Mouse (Mus musculus) frontal cortex, adult (tissue): ENCODE results near the gene Ttc21a.

Experiments used
- ATAC-seq: cut with Nextera tagmentation; 2 replicates; pipeline ENCODE4 v1.9.2; 2017; ENCODE audit warnings: mild to moderate bottlenecking, moderate library complexity, mixed read lengths; ENCODE audit not compliant: low TSS enrichment

The Ttc21a gene

DNA sequence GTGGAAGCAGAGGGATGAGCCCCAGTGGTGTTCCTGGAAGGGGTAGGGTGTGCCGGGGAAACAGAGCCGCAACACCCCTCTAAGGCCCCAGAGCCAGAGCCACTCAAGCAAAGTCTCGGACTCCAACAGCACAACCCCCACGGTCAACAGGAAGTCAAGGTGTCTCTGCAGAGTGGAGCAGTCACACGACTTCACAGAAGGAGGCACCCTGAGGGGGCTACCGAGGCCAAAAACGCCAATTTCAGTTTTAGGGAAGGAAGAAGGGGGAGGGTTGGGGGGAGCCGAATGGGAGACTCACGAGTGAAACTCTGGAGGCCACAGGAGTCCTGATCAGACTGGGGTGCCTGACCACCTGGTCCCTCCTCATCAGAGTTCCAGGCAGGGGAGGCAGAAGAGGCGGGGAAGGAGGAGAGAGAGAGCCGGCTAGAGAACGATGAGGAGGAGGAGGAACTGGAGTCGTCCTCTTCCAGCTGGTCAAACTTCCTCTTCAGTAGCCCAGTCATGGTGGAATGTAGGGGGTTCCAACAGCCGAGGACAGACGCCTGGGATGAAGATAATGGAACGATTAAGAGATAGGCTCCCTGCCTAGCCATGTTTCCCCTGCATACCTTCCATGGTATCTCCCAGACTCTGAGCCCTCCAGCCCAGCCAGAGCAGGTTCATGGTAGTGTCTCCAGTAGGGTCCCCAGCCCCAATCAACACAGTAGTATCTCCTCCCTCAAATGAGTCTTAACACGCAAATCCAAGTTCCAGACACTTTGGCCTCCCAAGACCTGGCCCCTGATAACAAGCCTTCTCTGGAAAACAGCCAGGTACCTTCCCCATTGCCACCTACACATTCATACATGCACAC, 39.5 kb downstream of the Ttc21a start:
- no peak for ATAC-seq

DNA sequence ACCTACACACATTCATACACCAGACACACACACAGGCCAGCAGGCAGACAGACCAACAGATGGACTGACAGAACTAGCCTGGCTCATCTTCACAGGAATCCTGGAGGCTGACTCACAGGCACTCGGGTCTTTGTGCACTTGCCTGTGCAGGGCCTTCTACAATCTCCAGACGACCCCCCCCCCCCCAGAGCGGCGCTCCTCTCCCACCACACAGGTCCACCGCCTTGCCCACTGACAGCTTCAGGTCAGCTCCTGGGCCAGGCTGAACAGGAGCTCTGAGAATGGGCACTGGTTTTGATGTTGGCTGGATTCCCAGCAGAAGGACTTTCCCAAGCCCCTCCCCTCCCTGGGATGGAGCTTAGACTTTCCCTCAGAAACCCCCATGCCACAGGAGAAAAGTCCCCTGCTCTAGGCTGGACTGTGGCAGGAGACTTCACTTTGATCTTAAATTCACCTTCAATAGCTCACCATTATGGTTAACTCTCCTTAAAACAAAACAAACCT, 40.2 kb downstream of the Ttc21a start:
- no peak for ATAC-seq

DNA sequence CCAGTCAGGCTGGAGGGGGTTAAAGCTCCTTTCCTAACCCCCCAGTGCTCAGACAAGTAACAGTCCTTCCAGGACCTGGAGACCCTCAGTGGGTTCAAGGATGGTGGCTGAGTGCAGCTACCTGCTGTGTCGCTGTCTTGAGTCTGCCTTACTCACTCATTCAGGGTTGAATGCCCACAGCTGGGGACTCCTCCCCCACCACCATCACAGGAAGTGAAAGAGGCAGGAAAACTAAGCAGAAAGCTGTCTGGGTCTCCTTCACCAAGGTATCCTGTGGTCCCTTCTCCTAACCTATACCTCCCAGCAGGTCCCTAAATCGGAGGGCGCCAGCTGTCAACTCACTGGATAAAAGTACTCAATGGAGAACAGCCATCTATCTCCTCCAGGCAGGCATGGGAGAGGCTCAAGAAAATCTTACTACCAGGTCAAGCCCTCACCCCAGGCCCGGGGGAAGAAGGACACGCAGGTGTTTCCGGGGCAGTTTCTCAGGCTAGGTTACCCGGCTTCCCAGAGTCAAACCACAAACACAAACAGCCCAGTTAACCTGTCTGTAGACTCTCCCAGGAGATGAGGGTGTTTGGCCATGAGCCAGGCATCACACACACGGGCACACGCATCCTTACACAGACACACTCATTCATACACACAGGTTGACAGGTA, 40.9 kb downstream of the Ttc21a start:
- ATAC-seq: no peak

DNA sequence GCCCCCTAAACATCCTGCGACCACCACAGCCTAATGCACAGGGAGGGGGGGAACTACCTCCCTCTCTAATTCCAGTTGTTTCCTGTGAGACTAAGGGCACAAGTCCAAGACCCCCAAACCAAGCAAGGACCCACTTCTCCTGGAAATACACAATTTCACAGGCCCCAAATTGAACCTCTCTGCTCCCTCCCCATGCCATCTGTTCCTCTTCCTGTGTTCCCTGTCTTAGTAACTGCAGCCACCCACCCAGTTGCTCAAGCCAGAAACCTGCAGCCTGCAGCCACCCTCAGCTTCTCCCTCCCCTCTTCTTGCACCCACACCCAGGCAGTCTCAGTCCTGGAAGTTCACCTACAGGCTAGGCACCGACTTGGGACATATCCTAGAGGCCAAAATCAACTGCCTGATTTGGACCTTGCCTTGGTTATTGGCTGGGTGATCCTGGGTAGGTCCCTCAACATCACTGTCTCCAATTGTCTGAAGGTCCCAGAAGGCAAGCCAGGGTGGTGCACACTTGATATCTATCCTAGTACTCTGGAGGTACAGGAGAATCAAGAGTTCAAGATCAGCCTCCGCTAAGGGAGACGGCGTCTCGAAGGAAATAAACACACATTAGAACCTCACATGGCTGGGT, 41.5 kb downstream of the Ttc21a start:
- peak; percentile 52 for ATAC-seq

DNA sequence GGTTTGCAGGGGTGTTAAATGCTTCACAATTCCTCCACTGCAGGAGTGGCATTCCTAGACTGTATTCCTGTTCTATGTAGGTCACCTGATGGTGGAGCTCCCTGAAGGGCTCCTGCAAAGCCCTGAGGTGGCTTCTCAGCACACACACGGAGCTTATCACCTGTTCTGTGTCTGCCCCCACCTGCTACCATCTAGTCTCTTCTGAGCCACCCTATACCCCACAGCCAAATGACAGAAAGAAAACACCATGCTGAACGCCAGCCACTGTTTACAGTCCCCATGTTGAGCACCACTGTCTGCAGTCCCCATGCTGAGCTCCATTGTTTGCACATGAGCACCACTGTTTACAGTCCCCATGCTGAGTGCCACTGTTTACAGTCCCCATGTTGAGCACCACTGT, 42.3 kb downstream of the Ttc21a start:
- no peak for ATAC-seq

DNA sequence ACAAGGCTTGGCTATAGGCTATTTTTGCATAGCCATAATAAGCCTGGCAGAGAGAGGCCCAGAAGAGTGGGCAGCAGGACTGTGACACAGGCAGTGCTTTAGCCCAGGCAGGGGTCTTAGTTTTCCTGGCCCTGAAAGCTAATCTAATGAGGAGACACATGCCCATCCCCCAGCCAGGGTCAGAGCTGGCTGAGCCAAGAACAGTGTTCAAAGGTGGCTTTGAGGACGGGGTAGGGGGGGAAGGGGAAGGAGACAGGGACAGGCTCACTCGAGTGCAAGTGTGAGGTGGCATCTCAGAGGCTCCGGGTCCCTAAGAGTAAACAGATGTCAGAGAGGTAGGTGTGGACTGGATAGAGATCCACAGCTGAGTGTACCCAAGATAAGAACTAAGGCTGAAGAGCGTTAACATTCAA, 43.4 kb downstream of the Ttc21a start:
- ATAC-seq: no peak; the same call in 1 of the 2 replicates

DNA sequence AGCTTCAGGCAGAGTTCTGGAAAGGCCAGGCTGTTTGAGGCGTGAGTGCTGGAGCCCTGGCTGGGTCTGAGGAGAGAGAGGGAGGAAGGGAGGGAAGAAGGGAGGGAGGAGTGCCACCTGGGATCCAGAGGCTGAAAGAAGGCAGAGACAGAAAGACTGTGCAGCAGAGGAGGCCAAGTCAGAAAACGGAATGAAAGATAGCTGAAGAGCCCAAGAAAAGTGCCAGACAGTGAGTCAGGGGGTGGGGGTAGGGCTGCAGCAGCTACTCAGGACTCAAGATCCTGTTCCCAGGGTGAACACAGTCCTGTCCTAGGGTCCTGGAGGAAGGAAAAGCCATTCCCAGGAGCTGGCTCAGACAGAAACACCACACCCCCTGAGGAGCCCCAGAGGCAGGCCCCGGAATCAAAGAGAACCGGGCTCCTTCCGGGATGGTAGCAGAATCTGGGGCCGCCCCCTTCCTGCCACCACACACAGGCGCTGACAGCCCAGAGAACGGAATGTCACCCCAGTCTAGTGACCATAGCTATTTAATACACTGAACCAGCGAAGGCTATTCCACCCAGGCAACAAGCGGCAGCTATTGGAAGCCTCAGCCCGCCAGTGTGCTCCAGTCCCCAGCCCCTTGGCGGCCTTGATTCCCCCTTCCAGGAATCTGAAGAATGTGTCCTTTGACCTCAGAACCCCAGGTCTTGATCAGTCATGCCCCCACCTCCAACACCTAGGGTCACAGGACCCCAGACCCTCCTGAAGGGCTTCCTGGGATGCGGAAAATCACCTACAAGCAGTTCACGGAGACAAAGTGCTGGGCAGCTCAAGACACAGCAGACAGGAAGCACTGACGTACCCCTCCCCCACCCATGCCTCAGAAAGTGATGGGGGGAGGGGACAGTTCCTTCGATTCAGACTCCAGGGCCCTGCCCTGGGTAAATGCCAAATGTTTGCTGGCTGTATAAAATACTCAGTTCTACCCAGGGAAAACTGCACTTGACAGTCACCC, 44.1 kb downstream of the Ttc21a start:
- ATAC-seq: peak; percentile 18

DNA sequence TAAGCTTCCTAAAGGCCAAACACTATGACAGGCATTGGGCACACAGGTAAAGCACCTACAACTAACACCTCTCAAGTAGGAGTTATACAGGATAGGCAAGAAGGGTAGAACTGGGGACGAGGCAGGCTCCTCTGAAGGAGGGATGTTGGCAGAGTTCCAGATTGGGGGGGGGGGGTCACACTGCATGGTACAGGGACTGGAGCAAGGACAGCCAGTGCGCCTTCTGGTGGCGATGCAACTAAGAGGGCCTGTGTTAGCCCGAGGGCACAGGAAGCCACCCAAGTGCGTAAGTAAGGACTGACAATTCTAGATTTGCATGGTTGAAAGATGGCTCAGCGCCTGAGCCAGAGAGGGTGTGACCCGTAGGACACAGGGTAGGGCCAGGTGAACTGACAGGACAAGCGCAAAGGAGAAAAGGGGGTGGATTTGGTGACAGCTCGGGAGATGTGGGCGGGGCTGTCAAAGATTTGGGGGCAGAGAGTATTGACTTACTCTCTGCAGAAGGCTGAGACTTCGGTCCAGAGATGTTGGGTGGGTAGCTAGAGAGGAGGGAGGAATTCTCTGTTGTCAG, 44.9 kb downstream of the Ttc21a start:
- ATAC-seq: no peak

DNA sequence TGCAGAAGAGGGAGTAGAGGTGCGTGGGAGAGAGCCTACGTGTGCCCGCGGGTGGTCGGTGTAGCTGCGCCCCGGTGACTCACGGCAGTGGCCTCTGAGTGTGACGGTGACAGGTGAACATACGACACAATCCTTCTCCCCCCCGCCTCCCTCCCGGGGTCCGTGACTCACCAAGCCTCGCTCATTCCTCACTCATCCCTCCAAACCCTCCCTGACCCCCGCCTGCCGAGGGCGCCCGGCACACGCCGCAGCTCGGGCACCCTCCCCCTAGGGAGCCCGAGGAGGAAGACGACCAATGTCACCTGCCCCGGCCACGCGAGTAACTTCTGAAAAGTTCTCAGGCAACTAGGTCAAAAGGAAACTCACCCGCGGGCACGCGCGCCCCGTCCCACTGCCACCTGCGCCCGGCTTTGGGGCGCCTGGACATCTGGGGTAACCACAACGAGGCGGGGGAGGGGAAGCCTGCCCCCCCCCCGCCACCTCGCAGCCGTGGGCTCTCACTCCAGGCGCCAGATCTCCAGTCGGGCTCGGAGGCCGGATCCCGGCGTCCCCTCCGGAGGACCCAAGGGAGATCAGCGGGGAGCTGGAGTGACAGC, 45.6 kb downstream of the Ttc21a start:
- ATAC-seq: no peak

DNA sequence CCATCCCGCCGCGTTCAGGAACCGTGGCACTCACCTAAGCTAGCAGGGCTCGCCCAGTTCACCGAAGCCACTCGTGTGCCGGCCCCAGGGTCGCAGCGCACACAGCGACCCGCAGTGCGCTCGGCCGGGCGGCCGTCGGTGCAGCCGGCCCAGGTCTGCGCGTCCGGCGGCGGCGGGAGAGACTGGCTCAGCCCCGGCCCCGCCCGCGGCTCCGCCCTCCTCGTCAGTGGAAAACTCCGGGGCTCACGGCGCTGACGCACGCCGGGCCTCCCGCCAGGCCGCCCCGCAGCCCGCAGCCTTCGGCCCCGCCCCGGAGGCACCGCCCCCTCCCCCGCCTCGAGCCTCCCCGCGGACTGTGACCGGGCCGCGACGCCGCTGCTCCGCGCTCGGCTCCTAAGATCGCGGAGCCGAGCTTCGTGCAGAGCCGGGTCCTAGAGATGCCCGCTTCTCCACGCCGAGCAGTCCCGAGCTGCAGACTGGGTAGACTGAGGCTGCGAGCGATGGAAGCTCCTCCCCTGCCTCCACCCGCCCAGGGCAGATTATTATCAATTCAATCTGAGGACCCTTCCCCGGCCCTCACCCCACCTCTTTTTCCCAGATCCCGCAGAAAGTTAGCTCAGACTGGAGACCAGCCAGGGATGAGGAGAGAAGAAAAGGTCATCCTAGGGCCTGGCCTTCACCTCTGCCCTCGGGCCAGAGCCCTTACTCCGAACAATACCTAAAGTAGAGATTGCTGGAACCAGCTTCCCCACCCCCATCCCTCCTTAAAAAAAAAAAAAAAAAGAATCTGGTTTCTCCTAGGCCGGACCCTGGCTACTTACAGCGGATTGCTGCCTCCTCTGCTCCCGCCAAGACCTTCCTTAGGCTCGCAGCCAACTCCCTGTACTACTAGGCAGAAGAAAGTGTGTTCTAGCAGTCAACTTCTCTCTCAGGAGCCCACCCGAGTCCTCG, 46.5 kb downstream of the Ttc21a start:
- ATAC-seq: peak; percentile 38

DNA sequence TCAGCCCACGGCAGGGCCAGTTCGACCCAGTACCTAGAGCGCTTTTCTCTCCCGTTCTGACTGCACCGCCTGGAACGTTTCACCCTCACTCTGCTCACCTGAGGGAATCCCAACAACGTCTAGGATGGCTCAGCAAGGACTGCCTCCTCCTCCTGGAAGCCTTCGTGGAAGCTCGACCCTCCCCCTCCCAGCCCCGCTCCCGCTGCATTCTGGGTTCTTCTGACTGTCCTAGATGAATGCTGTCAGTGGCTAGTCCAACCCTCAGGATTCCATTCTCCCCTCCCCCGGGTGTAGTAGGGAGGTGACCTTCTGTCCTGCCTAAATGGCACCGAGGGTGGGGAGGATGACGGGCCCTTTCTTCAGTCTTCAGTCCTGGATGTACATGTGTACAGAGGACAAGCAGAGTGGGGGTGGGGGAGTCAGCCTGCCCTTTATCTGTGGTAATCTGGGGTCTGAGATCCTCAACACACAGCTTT, 47.2 kb downstream of the Ttc21a start, which contains the start of gene Csrnp1:
Gene Csrnp1, minus strand, starts transcription at position 123 of the 476 bp plus-strand sequence.
- ATAC-seq: no peak

DNA sequence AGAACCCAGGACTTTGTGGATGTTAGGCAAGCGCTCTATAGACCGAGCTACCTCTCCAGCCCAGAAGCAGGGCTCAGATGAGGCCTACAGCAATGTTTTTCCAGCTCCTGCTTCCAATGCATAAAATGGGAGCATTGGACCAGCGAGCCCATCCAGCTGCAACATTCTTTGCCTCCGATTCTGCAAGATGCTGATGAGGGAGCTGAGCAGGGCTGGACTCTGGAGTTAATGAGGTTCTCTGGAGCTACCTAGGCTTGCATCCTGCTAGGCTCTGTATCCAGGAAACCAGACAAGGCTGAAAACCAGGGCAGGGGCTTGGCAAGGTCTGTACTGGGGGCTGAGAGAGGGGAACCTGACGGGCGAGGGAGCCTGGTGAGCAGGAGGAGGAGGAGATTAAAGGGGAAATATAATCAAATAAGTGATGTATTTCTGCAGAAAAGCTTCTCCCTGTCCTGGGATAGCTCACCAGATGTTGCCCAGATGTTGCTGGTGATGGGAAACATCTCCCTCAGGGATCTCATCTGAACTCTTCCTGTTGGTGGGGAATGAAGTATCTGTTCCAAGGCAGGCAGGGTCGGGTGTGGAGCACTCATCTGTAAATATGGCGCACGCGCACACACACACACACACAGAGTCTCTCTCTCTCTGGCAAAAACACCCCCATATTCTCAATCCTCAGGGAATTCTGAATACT, 48.6 kb downstream of the Ttc21a start:
- no peak for ATAC-seq

DNA sequence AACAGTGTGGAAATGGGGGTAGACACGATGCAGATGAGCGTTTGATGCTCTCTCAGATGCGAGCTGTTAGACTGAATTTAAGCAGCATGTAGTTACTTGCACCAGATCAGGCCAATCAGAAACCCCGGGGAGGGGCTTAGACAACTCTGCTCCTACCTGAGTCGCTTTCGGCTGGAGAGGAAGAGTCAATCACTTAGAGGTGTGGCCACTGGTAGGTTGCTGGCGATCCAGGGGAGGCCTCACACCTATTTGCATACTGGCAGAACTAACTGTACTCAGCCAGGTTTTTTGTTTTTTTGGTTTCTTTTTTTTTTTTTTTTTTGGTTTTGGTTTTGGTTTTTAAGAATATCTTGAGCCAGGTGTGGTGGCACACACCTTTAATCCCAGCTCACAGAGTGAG, 50.9 kb downstream of the Ttc21a start:
- ATAC-seq: no peak

DNA sequence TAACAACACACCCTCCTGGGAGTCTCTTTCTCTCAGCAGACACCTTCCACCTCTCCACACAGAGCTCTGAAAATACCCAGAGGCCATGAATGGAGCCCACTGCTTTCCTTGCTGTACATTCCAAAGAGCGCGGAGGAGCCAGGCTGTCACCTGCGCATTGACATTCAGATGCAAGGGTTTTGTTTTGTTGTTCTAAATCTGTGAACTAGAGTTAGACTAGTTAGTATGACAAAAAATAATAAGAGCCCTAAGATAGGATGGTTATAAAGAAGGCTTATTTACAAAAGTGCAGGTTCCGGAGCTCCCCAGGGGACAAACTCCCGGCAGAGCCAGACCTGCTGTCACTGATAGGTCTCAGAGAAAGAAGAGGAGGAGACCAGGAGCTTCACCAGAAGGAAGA, 53.9 kb downstream of the Ttc21a start:
- ATAC-seq: no peak

DNA sequence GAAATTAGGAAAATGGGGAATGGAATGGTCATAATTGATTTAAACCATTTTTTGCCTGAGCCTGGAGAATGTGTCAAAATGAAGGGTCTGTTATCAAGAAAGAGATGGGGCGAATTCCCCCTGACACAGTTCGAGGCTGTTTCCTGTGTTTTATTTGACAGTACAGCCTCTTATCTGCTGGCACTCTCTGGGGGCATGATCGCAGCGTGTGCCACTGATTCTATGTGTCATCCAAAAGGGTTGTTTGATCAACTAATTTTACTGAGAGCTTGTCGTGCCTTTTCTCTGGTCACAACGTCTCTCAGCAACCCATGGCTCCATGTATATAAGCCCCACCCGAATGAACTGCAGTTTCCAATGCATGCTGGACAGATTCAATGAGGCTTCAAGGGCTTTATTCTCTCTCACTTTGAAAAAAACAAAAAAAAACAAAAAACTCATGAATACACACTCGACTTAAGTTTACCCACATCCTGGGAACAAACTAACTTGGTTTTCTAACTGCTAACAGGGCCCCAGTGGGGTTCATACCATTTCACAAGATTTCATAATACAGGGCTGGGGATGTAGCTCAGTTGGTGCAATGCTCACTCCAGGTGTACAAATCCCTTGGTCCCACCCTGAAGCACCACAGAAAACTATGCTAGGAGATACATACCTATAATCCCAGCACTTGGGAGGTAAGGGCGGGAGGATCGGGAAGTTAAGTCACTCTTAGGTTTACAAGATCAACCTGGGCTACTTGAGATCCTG, 55.9 kb downstream of the Ttc21a start:
- no peak for ATAC-seq

DNA sequence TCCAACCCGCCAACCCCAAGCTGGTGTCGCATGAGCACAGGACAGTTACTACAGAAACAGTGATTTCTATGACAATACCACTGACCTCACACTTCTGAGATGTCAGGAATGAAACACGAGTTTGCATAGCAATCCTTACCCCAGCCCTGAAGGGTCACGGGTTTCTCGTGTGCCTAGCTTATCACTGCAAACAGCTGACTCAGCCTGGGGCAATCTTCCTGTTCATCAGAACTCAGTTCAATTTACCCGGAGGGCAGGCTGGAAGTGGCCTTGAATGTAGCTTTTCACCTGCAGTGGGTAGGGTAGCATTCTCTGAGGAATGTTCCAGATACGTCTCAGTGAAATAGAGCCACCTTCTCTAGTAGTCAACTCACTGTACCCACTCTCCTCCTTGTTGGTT, 56.8 kb downstream of the Ttc21a start:
- no peak for ATAC-seq

DNA sequence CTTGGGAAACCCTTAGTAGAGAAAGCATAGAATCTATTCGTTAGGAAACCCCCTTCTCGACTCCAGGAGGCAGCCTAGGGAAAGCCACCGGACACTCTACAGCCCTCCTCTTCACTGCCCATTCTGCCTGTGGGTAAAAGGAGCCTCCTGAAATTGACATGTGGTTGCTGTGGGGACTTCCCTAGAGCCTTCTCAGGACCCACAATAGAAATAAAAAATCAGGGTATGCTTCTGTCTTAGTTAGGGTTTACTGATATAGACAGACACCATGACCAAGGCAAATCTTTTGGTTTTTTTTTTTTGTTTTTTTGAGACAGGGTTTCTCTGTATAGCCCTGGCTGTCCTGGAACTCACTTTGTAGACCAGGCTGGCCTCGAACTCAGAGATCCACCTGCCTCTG, 58.7 kb downstream of the Ttc21a start:
- no peak for ATAC-seq

DNA sequence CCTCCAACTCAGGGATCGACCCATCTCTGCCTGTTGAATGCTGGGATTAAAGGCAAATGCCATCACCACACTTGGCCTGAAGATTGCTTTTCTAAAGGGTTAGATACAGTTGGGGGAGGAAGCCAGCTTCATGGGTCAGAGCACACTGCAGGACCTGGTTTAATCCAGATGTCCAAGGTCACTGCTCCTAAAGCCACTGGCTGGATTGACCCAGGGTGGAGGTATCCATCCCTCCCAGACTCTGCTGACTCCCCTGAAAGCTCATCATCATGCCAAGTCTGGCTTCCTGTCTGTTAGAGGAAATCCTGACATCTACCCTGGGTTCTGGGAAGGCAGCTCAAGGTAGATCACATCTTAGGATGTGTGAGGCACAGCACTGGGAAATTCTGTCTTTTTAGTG, 61.4 kb downstream of the Ttc21a start:
- no peak for ATAC-seq
